Mouse (Mus musculus) midbrain, embryonic 11.5 days (tissue): Measurements from ENCODE around the gene Atp2c1. TPM values are rescaled to one million over a fixed set of nuclear protein-coding genes. Genes with fewer than 3 reads are reported as not detected.

ENCODE experiments used
- ATAC-seq: fragments of 200-750 bp; cut with Nextera tagmentation; 2 replicates; pipeline ENCODE4 v1.8.0; 2017; ENCODE audit warnings: moderate TSS enrichment, moderate library complexity; ENCODE audit not compliant: low FRiP score
- DNase-seq: peaks from one replicate; pipeline ENCODE4 v3.0.0; 2015; ENCODE audit warnings: low spot score; ENCODE audit errors: missing footprints
- H3K27ac ChIP-seq: fragments of 300-500 bp; sonication (generic); 2 replicates; pipeline ENCODE4 v1.5.1; 2014; ENCODE audit warnings: low read depth, low read length
- H3K27me3 ChIP-seq: fragments of 300-500 bp; sonication (generic); 2 replicates; pipeline ENCODE4 v1.6.1; 2014; ENCODE audit warnings: mild to moderate bottlenecking, low read length, moderate library complexity, mixed read lengths; ENCODE audit not compliant: control insufficient read depth, insufficient read depth
- H3K36me3 ChIP-seq: fragments of 300-500 bp; sonication (generic); 2 replicates; pipeline ENCODE4 v1.6.1; 2014; ENCODE audit warnings: mild to moderate bottlenecking, low read length, moderate library complexity, mixed read lengths; ENCODE audit not compliant: control insufficient read depth, insufficient read depth
- H3K4me1 ChIP-seq: fragments of 300-500 bp; sonication (generic); 2 replicates; pipeline ENCODE4 v1.6.1; 2014; ENCODE audit warnings: low read length; ENCODE audit not compliant: control insufficient read depth, insufficient read depth
- H3K4me2 ChIP-seq: fragments of 300-500 bp; sonication (generic); 2 replicates; pipeline ENCODE4 v1.6.1; 2014; ENCODE audit warnings: mild to moderate bottlenecking, moderate library complexity
- H3K4me3 ChIP-seq: fragments of 300-500 bp; sonication (generic); 2 replicates; pipeline ENCODE4 v1.5.1; 2014; ENCODE audit warnings: low read depth, low read length
- H3K9ac ChIP-seq: fragments of 300-500 bp; sonication (generic); 2 replicates; pipeline ENCODE4 v1.6.1; 2014; ENCODE audit warnings: low read length
- H3K9me3 ChIP-seq: fragments of 300-500 bp; sonication (generic); 2 replicates; pipeline ENCODE4 v1.6.1; 2016; ENCODE audit warnings: low read length; ENCODE audit not compliant: control insufficient read depth
- WGBS: fragments of 180-500 bp; shearing (Covaris S2); extraction: QIAGEN DNeasy Blood & Tissue Kit; methylation state at CpG from one replicate; pipeline ENCODE4 v1.1.7; 2014; 5-methylcytosine and 5-hydroxymethylcytosine counted together
- polyA plus RNA-seq: library from polyadenylated mRNA; unstranded; fragments of >200 nt; fragmentation: Nextera tagmentation; extraction: Ambion mirVana; gene quantifications from 2 replicates; pipeline ENCODE4 v1.2.1, GENCODE M21; 2014

Gene Atp2c1
- polyA plus RNA-seq, 1 experiment from 2014 or later: 71.0 TPM

DNA sequence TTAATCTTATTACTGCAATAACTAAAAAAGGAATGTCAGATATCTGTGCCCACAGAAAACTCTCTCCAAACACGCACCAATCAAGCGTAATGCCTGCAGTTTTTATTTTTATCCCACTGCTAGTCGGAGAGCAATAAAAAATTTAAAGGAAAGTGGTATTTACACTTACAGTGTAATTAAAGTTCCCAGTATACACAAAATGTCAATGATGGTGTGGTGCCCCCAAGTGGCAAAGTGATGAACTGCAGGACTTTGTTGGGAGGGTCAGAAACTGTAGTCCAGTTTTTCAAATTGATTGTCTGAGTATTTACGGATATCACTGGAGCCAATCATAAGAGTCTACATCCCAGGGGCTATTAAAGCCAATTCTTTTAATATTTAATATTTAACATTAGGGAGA lies 137.8 kb downstream of the Atp2c1 start:
- DNase-seq (peak; percentile 99), ATAC-seq (no peak)
- no peaks in the 10 kb centered on the region; the same call in 1 of the 2 replicates for H3K27me3 ChIP-seq
- H3K27ac ChIP-seq: no peak overlapping the region
- no peaks in the 10 kb centered on the region for H3K9me3 ChIP-seq
- WGBS: 20% methylated on average over 4 of the region's 4 CpGs
- H3K4me2 ChIP-seq: no peak overlapping the region
- H3K4me3 ChIP-seq: no peak overlapping the region
- no peaks in the 10 kb centered on the region for H3K4me1 ChIP-seq
- H3K9ac ChIP-seq: no peak overlapping the region
- H3K36me3 ChIP-seq: no peaks in the 10 kb centered on the region

- ATAC-seq (no peak), DNase-seq (no peak)
- H3K36me3 ChIP-seq: no peaks in the 10 kb centered on the region
- H3K4me1 ChIP-seq: no peaks in the 10 kb centered on the region
- no peak overlapping the region for H3K27ac ChIP-seq
- H3K9me3 ChIP-seq: no peaks in the 10 kb centered on the region
- H3K9ac ChIP-seq: no peak overlapping the region
- no peak overlapping the region for H3K4me3 ChIP-seq
- WGBS: 85% methylated on average over 5 of the region's 5 CpGs
- H3K4me2 ChIP-seq: no peak overlapping the region
- no peaks in the 10 kb centered on the region for H3K27me3 ChIP-seq
These were observed 139.7 kb downstream of the Atp2c1 start for GRCm38 (mm10) chr9:105387403-105387802.

GRCm38 (mm10) chr9:105379533-105380145 lies 147.5 kb downstream of the Atp2c1 start:
- Histone ChIP-seq H3K27me3 (no peaks in the 10 kb centered on the region), H3K4me2 (no peak overlapping the region), H3K36me3 (no peaks in the 10 kb centered on the region), H3K27ac (no peak overlapping the region), H3K4me1 (no peaks in the 10 kb centered on the region), H3K4me3 (no peak overlapping the region), H3K9ac (no peak overlapping the region), H3K9me3 (no peaks in the 10 kb centered on the region)
- 76% methylated on average over 8 of the region's 8 CpGs for WGBS
- DNase-seq (no peak), ATAC-seq (peak; percentile 80)

DNA sequence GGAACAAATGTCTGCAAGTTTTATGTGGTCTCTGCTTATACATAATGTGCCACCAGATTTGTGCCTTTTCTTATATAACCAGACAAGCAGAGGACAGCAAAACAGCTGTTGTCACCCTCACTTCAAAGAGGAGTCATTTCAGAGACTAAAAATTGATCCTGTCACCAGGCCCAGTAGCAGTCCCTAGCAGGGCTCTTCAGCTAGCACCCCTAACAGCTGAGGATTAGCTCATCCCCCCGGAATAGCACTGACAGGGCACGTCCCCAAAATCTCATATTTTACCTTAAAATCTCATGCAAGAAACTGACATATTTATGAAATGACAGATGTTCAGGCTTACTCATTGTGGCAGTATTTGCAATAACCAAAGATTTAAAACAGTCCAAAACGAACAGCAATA lies 149.5 kb downstream of the Atp2c1 start:
- Histone ChIP-seq H3K4me2 (no peak overlapping the region), H3K9ac (no peak overlapping the region), H3K27me3 (no peaks in the 10 kb centered on the region), H3K36me3 (no peaks in the 10 kb centered on the region), H3K4me1 (no peaks in the 10 kb centered on the region), H3K4me3 (no peak overlapping the region), H3K9me3 (no peaks in the 10 kb centered on the region), H3K27ac (no peak overlapping the region)
- ATAC-seq (no peak), DNase-seq (no peak)
- 79% methylated on average over 3 of the region's 3 CpGs for WGBS

GRCm38 (mm10) chr9:105376954-105377530 lies 150.1 kb downstream of the Atp2c1 start:
- Histone ChIP-seq H3K27ac (no peak overlapping the region), H3K27me3 (no peaks in the 10 kb centered on the region), H3K4me1 (no peaks in the 10 kb centered on the region), H3K4me2 (no peak overlapping the region), H3K9me3 (no peaks in the 10 kb centered on the region), H3K4me3 (no peak overlapping the region), H3K9ac (no peak overlapping the region), H3K36me3 (no peaks in the 10 kb centered on the region)
- ATAC-seq (no peak), DNase-seq (no peak)
- 75% methylated on average over 7 of the region's 7 CpGs for WGBS

- Histone ChIP-seq H3K9me3 (no peaks in the 10 kb centered on the region), H3K27ac (no peak overlapping the region)
- DNase-seq: no peak
These were observed 150.7 kb downstream of the Atp2c1 start for GRCm38 (mm10) chr9:105376411-105376810.

DNA sequence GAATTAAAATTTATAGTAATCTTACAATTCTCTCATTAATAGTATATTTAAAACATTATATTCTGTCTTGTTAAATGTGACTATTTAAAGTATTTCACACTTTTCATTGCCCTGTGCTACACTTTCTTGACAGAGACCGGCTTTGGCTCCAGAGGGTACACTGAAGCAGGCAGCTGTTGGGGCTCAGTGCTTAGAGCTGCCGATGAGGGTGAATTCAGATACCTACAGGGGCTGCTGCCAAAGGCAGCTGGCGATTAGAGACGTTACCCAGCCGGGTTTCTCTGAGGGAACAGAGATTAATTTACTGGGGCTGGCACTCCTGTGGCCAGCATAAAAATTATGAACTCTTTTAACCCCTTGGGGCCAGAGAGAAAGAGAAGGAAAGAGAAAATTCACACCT lies 152.8 kb downstream of the Atp2c1 start:
- H3K4me1 ChIP-seq: no peaks in the 10 kb centered on the region
- H3K36me3 ChIP-seq: no peaks in the 10 kb centered on the region
- H3K27ac ChIP-seq: no peak overlapping the region
- H3K4me3 ChIP-seq: no peak overlapping the region
- H3K9me3 ChIP-seq: no peaks in the 10 kb centered on the region
- no peaks in the 10 kb centered on the region for H3K27me3 ChIP-seq
- no peak overlapping the region for H3K9ac ChIP-seq
- WGBS: 73% methylated on average over 5 of the region's 5 CpGs
- DNase-seq (no peak), ATAC-seq (no peak)
- no peak overlapping the region for H3K4me2 ChIP-seq

More at GRCm38 (mm10) chr9:105376411-105376810, 150.7 kb downstream of the Atp2c1 start:
- no peaks in the 10 kb centered on the region for H3K27me3 ChIP-seq
- H3K4me3 ChIP-seq: no peak overlapping the region
- H3K9ac ChIP-seq: no peak overlapping the region
- H3K4me1 ChIP-seq: no peaks in the 10 kb centered on the region
- no peaks in the 10 kb centered on the region for H3K36me3 ChIP-seq
- no peak for ATAC-seq
- 81% methylated on average over 7 of the region's 7 CpGs for WGBS
- no peak overlapping the region for H3K4me2 ChIP-seq

DNA sequence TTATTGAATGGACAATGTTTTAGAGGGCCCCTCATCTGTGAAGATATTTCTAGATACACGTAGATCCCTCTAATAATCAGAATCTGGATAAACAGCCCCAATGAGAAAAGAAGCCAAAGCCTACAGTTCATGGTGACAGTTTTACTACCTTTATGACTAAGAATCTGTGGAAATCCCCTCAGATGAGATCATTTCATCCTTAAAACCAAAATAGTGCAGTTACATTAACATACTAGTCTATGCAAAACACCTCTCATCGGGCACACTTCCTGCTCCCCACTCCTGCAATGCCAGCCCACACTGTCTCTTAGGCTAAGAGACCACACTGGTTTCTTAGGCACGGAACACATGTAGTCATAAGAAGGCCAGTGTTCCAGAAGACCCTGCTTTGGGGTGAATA lies 158.5 kb downstream of the Atp2c1 start:
- 89% methylated on average over 3 of the region's 3 CpGs for WGBS
- Histone ChIP-seq H3K27ac (no peak overlapping the region), H3K4me1 (no peaks in the 10 kb centered on the region), H3K27me3 (no peaks in the 10 kb centered on the region), H3K4me2 (no peak overlapping the region), H3K9ac (no peak overlapping the region), H3K9me3 (no peaks in the 10 kb centered on the region), H3K4me3 (no peak overlapping the region), H3K36me3 (no peaks in the 10 kb centered on the region)
- no peak for ATAC-seq
- DNase-seq: no peak

GRCm38 (mm10) chr9:105366199-105366598 lies 160.9 kb downstream of the Atp2c1 start:
- ATAC-seq: no peak
- H3K9ac ChIP-seq: no peak overlapping the region
- no peak overlapping the region for H3K4me3 ChIP-seq
- H3K27me3 ChIP-seq: no peaks in the 10 kb centered on the region
- 91% methylated on average over 4 of the region's 4 CpGs for WGBS
- H3K4me1 ChIP-seq: no peaks in the 10 kb centered on the region
- no peaks in the 10 kb centered on the region for H3K9me3 ChIP-seq
- H3K27ac ChIP-seq: no peak overlapping the region
- no peak overlapping the region for H3K4me2 ChIP-seq
- H3K36me3 ChIP-seq: no peaks in the 10 kb centered on the region
- DNase-seq: no peak
